Mouse (Mus musculus) neural tube, embryonic 10.5 days (tissue): ENCODE data around the gene Dicer1.
A peak's percentile ranks its signal among the peaks of the same experiment; 100 is the strongest.
"Not testable (repeated sequence)": the region's sequence is repeated elsewhere in the genome, so short reads cannot be mapped to it uniquely, and the experiment has no call there.

Experiments
- DNase-seq: peaks from one replicate; pipeline ENCODE4 v3.0.0-alpha.2; 2017; ENCODE audit warnings: low spot score; ENCODE audit errors: extremely low spot score

The Dicer1 gene

DNA sequence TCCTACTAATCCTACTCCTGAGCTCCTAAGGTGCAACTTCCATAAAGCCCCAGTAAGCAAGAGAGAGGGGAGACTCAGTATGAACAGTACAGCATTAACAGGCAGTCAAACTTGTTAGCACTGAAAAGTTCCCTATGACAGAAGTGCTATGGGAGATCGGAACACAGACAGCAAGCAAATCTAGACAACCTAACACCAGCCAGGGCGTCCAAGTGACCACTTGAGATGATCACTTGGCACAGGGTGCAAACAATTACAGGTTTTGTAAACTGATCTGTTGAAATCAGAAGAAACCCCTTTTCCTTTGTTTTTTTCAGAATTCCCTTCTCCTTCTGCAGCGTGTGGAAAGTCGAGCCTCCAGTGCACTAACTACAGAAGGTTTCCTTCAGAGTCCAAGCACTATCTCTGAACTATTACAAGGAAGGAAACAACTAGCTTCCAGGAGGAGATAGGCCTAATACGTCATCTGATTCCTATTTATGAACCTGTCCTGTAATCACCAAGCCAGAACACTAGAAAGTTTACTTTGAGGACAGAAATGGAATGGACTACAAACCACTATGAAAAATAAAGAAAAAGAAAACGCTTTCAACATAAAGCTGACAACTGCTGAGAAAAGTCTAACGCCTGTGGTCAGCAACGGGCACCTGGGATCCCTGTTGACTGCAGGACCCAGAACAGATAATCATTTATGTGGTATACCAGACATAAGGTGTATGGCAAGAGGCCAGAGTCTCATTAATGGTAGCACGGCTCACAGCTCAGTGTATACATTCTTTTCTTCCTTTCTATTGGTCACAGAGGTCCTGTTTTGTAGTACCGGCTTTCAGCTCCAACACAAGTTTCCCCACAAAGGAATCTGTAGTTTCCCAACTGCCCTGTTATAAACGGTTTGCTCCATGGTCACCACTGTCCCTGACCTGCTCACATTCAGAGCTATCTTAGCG, 10.6 kb downstream of the Dicer1 start:
- no peak for DNase-seq

DNA sequence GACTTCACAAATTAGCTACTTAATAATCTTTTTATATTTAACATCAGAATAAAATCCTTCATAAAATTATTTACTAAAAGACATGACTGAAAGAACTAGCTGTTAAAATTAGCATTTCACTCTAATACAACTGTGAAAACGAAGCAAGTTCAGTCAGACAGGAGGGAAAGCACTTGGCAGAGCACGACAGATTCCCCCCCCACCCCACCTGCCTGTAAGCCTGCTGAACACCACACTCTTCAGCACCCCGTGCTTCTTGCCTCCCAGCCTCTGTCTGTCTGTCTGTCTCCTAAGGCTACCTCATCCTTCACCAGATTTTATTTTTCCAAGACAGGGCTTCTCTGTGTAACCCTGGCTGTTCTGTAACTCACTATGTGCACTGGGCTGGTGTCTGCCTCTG, 12.8 kb downstream of the Dicer1 start:
- no peak for DNase-seq

DNA sequence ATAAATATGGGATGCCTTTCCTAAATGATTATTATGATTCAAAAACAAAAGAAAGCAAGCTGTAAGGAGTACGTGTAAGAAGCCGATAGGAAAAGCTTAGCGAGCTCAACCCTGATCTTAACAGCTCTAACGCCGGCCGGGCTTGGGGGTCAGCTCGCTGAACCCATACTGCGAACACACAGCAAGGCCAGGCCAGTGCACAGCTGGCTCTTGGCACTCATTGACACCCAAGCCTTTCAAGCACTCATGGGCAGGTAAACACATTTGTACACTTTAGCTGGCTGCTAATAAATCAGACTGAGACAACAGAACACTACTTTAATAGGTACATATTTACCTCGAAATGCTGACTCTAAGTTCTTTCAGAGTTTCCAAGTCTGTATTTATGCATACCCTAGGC, 13.3 kb downstream of the Dicer1 start:
- no peak for DNase-seq

DNA sequence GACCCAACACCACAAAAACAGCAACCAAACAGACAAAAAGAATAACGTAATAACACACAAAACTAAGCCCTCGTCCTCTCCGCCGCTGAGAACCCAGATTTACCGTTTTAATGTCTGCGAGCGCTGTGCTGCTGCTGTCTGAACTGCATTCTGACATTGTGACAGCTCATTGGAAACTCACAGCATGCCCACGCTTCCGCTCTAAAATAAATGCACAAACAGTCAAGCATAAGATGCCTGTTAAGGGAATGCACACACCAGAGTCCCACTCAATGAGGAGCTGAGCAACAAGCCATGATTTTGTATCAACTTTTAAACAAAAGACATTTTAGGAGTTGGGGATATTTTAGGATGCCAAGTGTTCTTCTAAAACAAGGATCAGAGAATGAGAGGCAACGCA, 14.1 kb downstream of the Dicer1 start:
- DNase-seq: no peak

DNA sequence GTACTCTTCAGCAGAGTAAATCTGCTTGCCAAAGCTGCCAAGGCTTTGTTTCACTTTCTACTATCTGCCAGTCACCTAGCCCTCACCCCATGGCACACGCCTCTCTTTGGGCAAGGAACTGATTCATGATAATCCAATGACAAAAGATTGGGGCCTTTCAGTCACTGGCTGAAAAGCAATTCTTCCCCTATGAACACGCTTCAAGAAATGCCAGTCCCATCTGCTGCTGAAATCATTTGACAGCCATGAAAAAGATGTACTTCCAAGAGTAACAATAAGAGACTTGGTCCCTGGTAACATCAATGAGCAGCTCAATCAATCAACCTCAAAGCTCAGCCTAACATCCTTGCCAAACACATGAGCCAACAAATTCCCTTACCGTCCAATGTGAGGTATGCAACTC, 15.8 kb downstream of the Dicer1 start:
- DNase-seq: peak; percentile 26

DNA sequence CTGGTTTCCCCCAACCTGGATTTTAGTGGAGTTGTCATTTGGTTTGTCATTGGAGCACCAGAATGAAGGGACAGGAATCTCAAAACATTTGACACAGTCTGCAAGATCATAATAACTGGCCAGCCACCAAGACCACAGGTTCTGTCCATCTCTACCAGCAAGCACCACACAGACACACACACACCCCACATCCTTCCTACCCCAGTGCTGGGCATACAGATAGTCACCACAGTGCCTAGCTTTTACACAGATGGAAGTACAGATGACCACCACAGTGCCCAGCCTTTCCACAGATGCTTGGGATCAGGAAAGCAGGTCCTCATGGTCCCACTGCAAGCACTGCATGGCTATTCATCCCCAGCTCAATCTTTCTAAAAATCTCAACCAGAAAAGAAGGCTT, 18.6 kb downstream of the Dicer1 start:
- DNase-seq: no peak

DNA sequence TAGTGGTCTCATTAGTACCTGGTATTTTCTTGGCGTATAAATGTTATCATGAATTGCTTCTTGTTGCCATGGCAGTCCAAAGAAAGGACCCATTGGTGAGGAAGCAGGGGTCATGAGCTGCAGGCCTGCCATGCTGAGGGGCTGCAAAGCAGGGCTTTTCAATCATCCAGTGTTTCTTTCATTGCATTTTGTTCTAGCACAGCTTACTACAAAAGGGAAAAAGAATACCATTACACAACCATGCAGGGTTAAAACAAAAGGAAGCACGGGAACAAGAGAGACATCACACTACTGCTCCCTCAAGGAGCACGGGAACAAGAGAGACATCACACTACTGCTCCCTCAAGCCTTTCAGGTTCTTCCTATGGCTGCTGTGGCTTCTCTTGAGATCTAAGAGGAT, 20.0 kb downstream of the Dicer1 start:
- no peak for DNase-seq

DNA sequence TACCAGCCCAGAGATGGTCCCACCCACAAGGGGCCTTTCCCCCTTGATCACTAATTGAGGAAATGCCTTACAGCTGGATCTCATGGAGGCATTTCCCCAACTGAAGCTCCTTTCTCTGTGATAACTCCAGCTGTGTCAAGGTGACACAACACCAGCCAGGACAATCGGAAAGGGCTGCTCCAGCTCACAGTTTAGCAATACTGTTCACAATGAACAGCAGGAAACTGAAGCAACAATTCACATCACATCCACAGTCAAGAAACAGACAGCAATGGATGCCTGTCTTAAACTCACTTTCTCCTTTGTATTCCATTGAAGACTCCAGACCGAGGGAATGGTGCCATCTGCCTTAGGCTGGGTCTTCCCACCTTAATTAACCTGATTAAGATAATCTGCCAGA, 25.3 kb downstream of the Dicer1 start:
- not testable (repeated sequence) for DNase-seq

DNA sequence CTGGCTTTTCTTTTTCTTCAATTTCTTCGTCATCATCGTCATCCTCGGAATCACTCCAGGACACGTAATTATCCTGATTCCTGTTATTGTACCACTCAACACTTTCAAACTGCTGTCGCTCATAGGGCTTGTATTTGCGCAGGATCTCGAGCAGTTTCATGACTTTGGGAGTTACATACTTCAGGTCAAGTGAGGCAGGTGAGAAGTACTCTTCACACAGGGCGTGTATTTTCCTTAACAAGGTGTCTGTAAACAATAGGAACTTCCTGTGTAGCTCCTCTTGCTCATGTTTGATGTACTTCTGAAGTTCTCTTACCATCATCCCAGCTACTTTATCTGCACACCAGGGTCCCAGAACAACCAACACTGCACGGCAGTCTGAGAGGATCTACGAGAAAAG, 29.7 kb downstream of the Dicer1 start:
- no peak for DNase-seq

DNA sequence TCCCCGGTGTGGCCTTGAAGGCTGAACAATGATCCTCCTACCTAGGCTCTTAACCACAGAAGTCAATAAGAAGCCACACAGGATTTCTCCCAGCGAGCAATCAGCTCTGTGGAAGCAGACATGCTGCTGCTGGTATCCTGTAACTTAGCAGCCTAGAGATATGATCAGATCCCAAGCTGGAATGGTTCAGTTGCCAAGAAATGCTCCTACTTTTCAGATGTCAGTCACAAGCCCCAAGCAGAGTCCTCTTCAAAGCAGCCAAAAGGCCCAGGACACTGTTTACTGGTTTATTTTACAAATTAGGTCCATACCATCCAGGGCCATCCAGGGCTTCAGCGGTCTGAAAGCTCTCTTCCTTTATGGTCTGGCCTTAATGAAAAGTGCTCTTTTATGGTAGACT, 30.7 kb downstream of the Dicer1 start:
- no peak for DNase-seq

DNA sequence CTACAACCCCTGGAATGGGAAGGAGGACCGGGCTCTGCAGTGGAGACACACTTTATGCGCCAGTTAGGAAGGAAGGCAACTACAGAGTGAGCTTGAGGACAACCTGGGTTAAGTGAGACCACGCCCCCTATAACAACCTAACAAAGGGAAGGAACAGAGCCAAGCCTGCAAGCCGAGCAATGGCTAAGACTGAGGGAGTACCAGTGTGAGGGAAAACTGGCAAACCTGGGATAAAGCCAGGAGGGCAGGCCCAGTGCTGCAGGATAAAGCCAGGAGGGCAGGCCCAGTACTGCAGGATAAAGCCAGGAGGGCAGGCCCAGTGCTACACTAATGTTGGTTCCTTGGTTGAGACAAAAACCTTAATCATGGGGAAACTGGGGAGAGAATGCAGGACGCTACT, 32.8 kb downstream of the Dicer1 start:
- DNase-seq: no peak

DNA sequence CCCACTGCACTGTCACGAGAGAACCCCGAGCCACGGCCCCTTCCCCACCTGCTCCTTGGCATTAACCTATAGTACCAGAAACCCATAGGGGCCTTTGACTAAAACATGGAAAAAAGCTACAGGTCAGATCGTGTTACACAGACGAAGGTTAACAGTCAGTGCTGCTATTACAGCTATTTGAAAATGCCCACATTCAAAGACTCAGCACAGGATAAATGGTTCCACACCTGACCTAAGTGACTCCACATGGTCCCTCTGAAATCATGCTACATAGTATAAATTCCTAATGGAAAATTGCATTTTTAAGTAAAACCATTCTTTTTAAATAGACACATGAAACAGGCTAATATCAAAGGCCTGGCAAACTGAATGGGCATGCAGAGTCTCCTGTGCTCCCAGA, 35.3 kb downstream of the Dicer1 start:
- DNase-seq: no peak

DNA sequence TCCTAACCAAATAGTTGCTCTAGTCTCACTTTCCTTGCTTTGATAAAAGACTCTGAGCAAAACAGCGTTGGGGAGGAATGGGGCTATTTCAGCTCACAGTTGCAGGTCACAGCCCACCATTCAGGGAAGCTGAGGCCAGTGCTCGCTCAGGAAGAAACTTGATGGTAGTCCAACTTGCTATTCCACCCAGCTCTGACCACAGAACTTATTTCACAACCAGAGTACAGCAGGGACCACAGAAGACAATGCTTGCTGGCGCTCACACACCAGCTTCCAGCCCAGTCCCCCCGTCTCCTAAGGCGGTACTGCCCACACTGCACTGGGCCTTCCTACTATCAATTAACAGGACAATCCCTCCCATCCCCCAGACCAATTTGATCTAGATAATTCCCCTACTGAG, 36.3 kb downstream of the Dicer1 start:
- DNase-seq: no peak

DNA sequence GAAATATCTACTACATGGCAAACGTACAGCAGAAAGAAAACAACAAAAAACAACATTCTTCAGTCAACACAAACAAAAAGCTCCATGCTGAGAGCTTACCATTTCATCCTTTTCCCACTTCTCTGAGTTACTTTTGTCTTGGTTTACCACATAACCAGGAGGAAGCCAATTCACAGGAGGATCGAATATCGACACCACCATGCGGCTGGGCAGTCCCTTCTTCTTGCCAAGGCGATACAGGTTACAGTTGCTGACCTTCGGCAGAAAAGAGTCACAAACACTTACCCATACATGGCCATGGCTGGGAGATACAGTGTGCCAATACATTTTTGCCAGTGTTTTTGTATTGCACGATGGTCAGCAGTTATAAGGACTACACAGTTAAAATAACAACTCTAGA, 51.5 kb downstream of the Dicer1 start:
- no peak for DNase-seq

DNA sequence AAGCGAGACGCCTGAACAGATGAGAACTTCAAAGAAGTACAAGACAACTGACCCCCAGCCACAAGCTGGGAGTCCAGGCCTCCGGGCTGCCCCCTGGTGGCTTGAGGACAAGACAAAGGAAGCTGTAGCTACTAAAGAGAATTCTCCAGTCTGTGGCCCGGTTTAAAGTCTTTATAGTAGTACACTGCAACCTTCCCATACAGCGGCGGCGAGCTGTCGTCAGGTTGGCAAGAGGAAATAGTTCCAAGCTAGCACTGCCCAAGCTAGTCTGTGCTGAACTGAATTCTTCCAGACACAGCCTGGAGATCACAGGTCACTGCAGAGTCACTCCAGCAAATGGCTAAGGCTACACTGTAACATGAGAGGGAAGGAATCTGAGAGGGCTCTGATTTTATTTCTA, 52.0 kb downstream of the Dicer1 start:
- DNase-seq: peak; percentile 62

DNA sequence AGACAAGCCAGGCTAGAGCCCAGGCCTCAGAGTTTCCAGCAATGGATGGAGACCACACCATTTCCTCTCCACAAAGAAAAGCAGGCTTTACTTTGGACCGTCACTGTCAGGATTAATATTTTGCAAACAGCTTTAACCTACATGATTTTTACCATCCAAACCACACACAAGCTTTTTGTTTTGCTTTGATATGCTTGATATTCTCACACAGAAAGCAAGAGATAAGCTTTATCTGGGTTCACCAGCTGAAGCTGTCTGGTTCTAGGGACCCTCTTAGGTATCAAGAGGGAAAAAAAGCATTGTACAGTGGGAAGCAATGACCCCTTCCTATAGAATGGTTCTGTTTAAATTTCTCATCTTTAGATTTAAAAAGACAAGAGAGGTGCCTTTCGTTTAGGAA, 56.2 kb downstream of the Dicer1 start:
- no peak for DNase-seq

DNA sequence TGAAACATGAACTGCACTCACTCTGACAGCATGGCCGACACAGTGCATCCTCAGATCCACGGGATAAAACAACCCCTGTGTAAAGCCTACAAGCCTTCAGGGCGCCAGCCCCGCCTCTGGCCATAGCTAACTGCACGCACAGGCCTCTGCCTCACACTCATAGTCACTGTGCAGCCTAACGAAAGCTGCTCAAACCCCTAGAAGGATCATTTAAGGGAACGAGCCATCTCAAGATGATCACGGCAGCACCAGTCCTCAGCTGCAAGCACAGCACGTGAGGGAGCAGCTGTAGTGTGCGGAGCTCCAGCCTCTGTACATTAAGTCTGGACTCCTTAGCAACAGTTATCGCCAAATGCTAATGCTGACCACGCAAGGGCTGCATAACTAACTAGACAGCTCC, 58.9 kb downstream of the Dicer1 start:
- no peak for DNase-seq

DNA sequence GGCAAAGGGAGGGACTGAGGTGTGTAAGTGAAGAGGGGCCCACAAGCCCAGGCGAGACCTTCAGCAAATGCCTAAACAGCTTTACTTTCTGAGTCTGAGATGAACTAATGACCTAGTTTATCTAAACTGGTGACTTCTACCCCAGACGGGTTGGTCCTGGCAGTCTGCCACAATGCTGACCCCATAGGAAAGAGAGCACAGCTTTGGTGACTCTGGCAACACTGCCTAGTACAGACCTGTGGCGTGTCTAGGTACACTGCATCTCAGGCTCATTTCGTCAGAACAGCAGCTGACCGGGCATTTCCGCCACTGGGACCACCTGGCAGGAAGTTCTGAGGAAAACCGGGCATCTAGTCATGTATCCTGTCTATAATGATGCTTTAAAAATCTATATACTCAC, 61.3 kb downstream of the Dicer1 start:
- no peak for DNase-seq

DNA sequence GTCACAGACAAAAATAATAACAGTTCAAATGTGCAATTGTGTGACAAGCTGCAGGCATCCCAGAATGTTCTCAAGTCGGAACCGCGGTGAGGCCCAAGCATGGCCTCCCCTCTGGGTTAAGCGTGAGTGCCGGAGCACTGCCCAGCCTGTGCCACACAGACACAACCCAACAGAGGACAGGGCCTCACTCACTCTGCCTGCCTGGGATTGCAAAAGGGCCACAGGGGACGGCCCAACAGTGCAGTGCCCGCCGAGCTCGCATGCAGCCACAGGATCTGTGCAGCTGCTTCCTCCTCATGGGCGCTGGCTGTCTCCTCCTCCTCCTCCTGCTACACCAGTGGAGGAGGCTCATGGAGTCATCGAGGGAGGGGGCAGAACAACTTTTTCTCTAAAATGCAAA, 62.9 kb downstream of the Dicer1 start:
- no peak for DNase-seq

DNA sequence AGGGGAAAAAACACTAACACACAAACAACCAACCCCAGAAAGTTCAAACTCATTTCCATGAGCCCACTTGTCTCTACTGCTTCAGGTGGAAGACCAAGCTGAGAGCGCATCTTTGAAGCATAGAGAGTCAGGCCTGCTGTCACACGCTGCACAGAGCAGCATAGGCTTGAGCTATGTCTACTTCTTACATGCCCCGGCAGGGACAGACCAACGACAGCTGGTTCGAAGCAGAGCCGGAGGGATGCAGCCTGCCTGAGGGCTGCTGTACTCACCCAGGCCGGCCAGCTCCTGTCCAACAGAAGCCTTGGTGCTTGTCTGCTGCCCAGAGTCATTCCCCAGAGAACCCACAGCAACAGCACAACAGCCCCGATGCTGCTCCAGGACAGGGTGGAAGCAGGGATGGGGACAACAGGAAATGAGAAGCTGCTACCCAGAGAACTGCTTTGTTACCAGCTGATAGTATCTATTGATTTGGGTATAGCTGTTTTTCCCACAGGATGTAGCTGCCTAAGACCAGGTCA, 67.3 kb downstream of the Dicer1 start:
- no peak for DNase-seq

DNA sequence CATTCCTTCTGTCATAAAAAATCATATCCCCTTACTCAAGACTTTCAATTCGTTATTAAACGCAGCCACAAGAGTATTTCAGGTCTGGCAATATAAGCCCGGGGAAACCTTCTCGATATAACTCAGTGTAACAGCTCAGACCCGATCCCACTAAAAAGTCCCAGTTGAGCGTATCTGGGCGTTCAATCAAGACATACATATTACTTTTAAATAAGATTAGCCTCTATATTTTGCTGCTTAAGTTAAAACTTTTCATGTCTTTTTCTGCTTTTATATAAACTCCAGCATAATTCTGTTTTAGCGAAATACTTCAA, 72.0 kb downstream of the Dicer1 start:
- DNase-seq: no peak

DNA sequence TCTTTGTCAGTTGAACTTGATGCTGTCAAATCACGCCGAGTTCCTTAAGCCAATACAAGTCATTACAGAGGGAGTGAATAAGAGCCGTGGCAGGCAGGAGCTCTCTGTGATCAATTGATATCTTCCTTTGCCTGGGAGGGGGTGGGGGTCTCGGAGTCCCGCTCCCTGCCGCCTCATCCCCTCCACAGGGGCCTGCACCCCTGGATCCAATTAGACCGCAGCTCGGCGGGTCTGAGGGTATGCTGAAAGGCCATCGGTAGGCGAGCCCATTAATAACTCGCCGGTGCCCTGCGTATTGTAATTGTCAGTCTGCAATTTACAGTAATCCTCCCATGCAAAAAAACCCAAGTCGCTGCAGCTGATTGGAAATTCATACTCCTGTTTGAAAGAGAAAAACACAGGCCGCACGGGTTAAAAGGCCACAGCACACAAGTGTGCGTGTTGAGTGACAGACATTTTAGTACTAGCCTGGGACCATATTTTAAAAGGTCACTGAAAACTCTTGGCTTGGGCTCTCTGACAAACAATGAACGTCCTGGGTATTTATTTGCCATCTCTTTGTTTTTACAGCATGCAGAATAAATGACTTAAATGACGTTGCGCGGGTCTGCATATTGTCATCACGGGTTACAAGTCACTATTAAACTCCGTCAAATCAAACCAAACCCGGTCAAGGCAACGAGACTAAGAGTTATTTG, 72.5 kb downstream of the Dicer1 start:
- DNase-seq: no peak

DNA sequence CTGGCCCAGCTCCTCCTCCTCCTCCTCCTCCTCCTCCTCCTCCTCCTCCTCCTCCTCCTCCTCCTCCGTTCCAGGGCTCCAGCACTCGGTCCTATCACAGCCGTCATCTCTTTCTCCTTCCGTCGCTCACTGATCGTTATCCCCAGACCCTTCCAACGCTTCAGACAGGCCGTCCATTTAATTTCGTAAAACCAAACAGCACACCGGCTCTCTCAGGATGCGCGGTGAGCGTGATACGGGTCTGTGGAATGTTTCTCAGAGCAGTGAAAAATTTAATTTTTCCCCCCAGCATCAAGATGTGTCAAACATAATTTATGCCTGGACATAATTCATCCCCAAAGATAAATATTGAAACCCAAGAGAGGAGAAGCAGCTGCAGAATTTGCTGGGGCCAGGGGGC, 73.3 kb downstream of the Dicer1 start:
- no peak for DNase-seq
